Mouse (Mus musculus) stomach, embryonic 16.5 days (tissue): ENCODE results near the gene Rag2. TPM values are rescaled to one million over a fixed set of nuclear protein-coding genes. Genes with fewer than 3 reads are reported as not detected.

Experiments used
- ATAC-seq: fragments of 200-750 bp; cut with Nextera tagmentation; 2 replicates; pipeline ENCODE4 v1.8.0; 2017; ENCODE audit warnings: moderate number of reproducible peaks, moderate TSS enrichment; ENCODE audit not compliant: insufficient read depth, low FRiP score
- H3K27ac ChIP-seq: fragments of 300-500 bp; sonication (generic); 2 replicates; pipeline ENCODE4 v1.5.1; 2014; ENCODE audit warnings: low read length
- H3K27me3 ChIP-seq: fragments of 300-500 bp; sonication (generic); 2 replicates; pipeline ENCODE4 v1.6.1; 2014; ENCODE audit warnings: low read length, control low read depth, mixed read lengths; ENCODE audit not compliant: control insufficient read depth, insufficient read depth
- H3K36me3 ChIP-seq: fragments of 300-500 bp; sonication (generic); 2 replicates; pipeline ENCODE4 v1.6.1; 2014; ENCODE audit warnings: low read length; ENCODE audit not compliant: control insufficient read depth, insufficient read depth
- H3K4me1 ChIP-seq: fragments of 300-500 bp; sonication (generic); 2 replicates; pipeline ENCODE4 v1.6.1; 2014; ENCODE audit warnings: low read length, control low read depth, mixed read lengths; ENCODE audit not compliant: control insufficient read depth, insufficient read depth
- H3K4me2 ChIP-seq: fragments of 300-500 bp; sonication (generic); 2 replicates; pipeline ENCODE4 v1.6.1; 2014; ENCODE audit warnings: low read depth, low read length, mixed read lengths
- H3K4me3 ChIP-seq: fragments of 300-500 bp; sonication (generic); replicated peaks from 2 replicates; pipeline ENCODE4 v1.5.1; 2014; ENCODE audit warnings: mild to moderate bottlenecking, low read length
- H3K9ac ChIP-seq: fragments of 300-500 bp; sonication (generic); 2 replicates; pipeline ENCODE4 v1.6.1; 2014; ENCODE audit warnings: low read length
- H3K9me3 ChIP-seq: fragments of 300-500 bp; sonication (generic); replicated peaks from 2 replicates; pipeline ENCODE4 v1.6.1; 2016; ENCODE audit warnings: low read length, control low read depth; ENCODE audit not compliant: control insufficient read depth
- WGBS: fragments of 180-500 bp; shearing (Covaris S2); extraction: QIAGEN DNeasy Blood & Tissue Kit; methylation state at CpG from one replicate; pipeline ENCODE4 v1.1.7; 2014; 5-methylcytosine and 5-hydroxymethylcytosine counted together
- polyA plus RNA-seq: library from polyadenylated mRNA; unstranded; fragments of >200 nt; fragmentation: Nextera tagmentation; extraction: Ambion mirVana; gene quantifications from 2 replicates; pipeline ENCODE4 v1.2.1, GENCODE M21; 2015

Gene Rag2
- 0.28 TPM in 1 of 2 replicates, not detected in the other for polyA plus RNA-seq

GRCm38 (mm10) chr2:101624526-101624925 lies at the start of gene Rag2:
Gene Rag2, plus strand, starts transcription at chr2:101624718.
- H3K36me3 ChIP-seq = no peaks in the 10 kb centered on the region
- no peak for ATAC-seq
- 40% methylated on average over 4 of the region's 4 CpGs for WGBS

DNA sequence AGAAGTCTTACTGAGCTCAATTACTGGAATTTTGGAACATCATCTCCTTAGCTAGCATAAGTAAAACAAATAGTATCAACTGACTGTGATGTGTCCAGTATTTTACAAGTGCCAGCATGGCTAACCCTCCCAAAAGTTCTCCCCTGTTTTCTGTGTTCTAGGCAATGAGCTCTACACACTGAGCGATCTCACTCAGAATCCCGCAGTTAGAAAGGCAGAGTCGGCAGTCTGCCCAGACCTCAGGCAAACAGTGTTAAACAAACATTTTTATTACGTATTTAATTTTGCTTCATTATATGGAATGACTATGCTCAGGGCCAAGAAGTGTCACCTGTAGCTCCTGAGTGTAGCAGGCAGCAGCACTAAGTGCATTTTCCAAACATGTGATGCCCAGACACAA lies 47.3 kb upstream of the Rag2 start:
- Histone ChIP-seq H3K9ac (no peak overlapping the region), H3K4me3 (no peak overlapping the region), H3K4me2 (no peak overlapping the region), H3K36me3 (no peaks in the 10 kb centered on the region), H3K4me1 (no peaks in the 10 kb centered on the region), H3K9me3 (no peaks in the 10 kb centered on the region), H3K27ac (no peak overlapping the region), H3K27me3 (no peaks in the 10 kb centered on the region)
- ATAC-seq = no peak
- WGBS = 52% methylated on average over 4 of the region's 4 CpGs

More at GRCm38 (mm10) chr2:101624526-101624925, at the start of gene Rag2:
- no peaks in the 10 kb centered on the region for H3K4me1 ChIP-seq
- H3K4me2 ChIP-seq = no peak within 1 kb of the TSS
- H3K27ac ChIP-seq = no peak within 1 kb of the TSS
- no peaks in the 10 kb centered on the region for H3K27me3 ChIP-seq
- H3K9me3 ChIP-seq = no peaks in the 10 kb centered on the region
- H3K9ac ChIP-seq = no peak within 1 kb of the TSS
- H3K4me3 ChIP-seq = no peak within 1 kb of the TSS

DNA sequence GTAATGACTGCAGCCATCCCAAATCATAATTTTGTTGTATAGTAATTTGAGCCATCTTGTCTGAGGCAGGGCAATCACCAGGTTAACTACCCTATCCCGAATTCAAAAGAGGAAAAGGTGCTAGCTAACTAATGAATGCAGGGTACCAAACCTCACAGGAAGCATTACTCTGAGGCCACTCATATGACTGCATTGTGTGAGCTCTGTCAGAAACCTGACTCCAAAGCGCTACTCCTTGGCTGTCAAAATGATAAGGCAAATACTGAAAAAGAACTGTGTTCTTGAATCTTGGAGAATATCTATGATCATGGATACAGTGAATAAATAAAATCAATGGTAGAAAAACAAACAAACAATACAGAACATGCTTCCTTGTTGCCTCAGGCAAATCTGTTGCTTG lies 44.5 kb upstream of the Rag2 start:
- Histone ChIP-seq H3K36me3 (no peaks in the 10 kb centered on the region), H3K4me1 (no peaks in the 10 kb centered on the region), H3K4me3 (no peak overlapping the region), H3K9ac (no peak overlapping the region), H3K4me2 (no peak overlapping the region), H3K27ac (no peak overlapping the region), H3K27me3 (no peaks in the 10 kb centered on the region), H3K9me3 (no peaks in the 10 kb centered on the region)
- 79% methylated on average over 2 of the region's 2 CpGs for WGBS
- ATAC-seq = no peak

GRCm38 (mm10) chr2:101580428-101580827 lies 44.1 kb upstream of the Rag2 start:
- H3K4me1 ChIP-seq = no peaks in the 10 kb centered on the region
- H3K9me3 ChIP-seq = no peaks in the 10 kb centered on the region
- ATAC-seq = no peak
- no peak overlapping the region for H3K27ac ChIP-seq
- H3K4me3 ChIP-seq = no peak overlapping the region
- WGBS = 68% methylated on average over 1 of the region's 1 CpGs
- no peak overlapping the region for H3K9ac ChIP-seq
- no peaks in the 10 kb centered on the region for H3K27me3 ChIP-seq
- no peaks in the 10 kb centered on the region for H3K36me3 ChIP-seq
- H3K4me2 ChIP-seq = no peak overlapping the region

GRCm38 (mm10) chr2:101580977-101581376 lies 43.5 kb upstream of the Rag2 start:
- H3K9me3 ChIP-seq = no peaks in the 10 kb centered on the region
- H3K36me3 ChIP-seq = no peaks in the 10 kb centered on the region
- WGBS = 71% methylated on average over 3 of the region's 3 CpGs
- H3K27me3 ChIP-seq = no peaks in the 10 kb centered on the region
- no peak overlapping the region for H3K9ac ChIP-seq
- no peaks in the 10 kb centered on the region for H3K4me1 ChIP-seq
- no peak overlapping the region for H3K4me3 ChIP-seq
- H3K4me2 ChIP-seq = no peak overlapping the region
- no peak for ATAC-seq
- no peak overlapping the region for H3K27ac ChIP-seq

- WGBS = 87% methylated on average over 3 of the region's 3 CpGs
- no peaks in the 10 kb centered on the region for H3K4me1 ChIP-seq
- no peak overlapping the region for H3K9ac ChIP-seq
- no peaks in the 10 kb centered on the region for H3K9me3 ChIP-seq
- no peak overlapping the region for H3K4me3 ChIP-seq
- no peak overlapping the region for H3K4me2 ChIP-seq
- H3K27me3 ChIP-seq = no peaks in the 10 kb centered on the region
- no peak overlapping the region for H3K27ac ChIP-seq
- no peaks in the 10 kb centered on the region for H3K36me3 ChIP-seq
- no peak for ATAC-seq
Observed at GRCm38 (mm10) chr2:101581418-101581817, 43.1 kb upstream of the Rag2 start.

DNA sequence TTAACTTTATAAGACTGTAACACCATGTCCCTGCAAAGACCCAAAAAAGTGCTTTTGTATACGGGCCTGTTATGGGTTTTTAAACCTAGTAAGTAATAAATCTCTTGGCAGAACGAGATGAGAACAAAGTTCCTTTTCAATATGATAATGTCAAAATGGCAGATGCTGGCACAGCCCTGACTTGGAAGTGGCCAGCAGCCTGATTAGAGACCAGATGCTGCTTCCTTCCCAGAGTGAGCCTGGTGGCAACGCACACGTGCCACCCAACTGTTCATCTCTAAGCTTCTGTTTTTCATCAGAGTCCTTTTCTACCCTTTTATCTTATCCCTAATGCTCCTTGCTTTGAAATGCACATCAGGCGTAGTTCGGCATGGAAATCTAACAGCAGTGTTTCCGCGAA lies 33.2 kb upstream of the Rag2 start:
- no peaks in the 10 kb centered on the region for H3K27me3 ChIP-seq
- H3K36me3 ChIP-seq = no peaks in the 10 kb centered on the region
- H3K9me3 ChIP-seq = no peaks in the 10 kb centered on the region
- no peaks in the 10 kb centered on the region for H3K4me1 ChIP-seq
- H3K4me2 ChIP-seq = no peak overlapping the region
- ATAC-seq = no peak
- no peak overlapping the region for H3K4me3 ChIP-seq
- 73% methylated on average over 8 of the region's 8 CpGs for WGBS
- H3K27ac ChIP-seq = no peak overlapping the region
- no peak overlapping the region for H3K9ac ChIP-seq

- H3K9ac ChIP-seq = no peak overlapping the region
- no peaks in the 10 kb centered on the region for H3K4me1 ChIP-seq
- H3K4me3 ChIP-seq = no peak overlapping the region
- no peak for ATAC-seq
- no peak overlapping the region for H3K27ac ChIP-seq
- H3K27me3 ChIP-seq = no peaks in the 10 kb centered on the region
- WGBS = 31% methylated on average over 10 of the region's 10 CpGs
- H3K4me2 ChIP-seq = no peak overlapping the region
- H3K9me3 ChIP-seq = no peaks in the 10 kb centered on the region
- H3K36me3 ChIP-seq = no peaks in the 10 kb centered on the region
Observed at GRCm38 (mm10) chr2:101592023-101592841, 32.3 kb upstream of the Rag2 start.

DNA sequence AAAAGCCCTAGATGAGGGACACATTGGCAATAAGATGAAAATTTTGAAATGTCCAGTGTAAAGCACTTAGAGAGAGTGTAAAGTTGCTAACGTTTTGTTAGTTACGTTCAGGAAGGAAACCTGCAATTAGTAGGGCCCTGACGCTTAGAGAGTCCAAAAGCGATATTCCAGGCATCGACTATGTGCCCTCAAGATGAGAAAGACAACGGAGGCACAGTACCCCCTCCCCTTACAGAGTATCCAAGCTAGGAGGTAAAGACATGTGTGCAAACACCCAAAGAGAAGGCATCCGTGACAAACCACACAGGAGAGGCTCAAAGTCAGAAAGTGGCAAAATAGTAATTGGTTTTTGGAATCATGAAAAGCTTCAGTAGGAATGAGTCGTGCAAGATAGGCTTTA lies 31.6 kb upstream of the Rag2 start:
- H3K4me3 ChIP-seq = no peak overlapping the region
- 61% methylated on average over 8 of the region's 8 CpGs for WGBS
- no peak for ATAC-seq
- no peak overlapping the region for H3K4me2 ChIP-seq
- no peaks in the 10 kb centered on the region for H3K27me3 ChIP-seq
- no peaks in the 10 kb centered on the region for H3K36me3 ChIP-seq
- H3K9me3 ChIP-seq = no peaks in the 10 kb centered on the region
- H3K27ac ChIP-seq = no peak overlapping the region
- H3K9ac ChIP-seq = no peak overlapping the region
- no peaks in the 10 kb centered on the region for H3K4me1 ChIP-seq
